9 mouse cellular contexts compared by ENCODE assay signal in the genomic region with DNA sequence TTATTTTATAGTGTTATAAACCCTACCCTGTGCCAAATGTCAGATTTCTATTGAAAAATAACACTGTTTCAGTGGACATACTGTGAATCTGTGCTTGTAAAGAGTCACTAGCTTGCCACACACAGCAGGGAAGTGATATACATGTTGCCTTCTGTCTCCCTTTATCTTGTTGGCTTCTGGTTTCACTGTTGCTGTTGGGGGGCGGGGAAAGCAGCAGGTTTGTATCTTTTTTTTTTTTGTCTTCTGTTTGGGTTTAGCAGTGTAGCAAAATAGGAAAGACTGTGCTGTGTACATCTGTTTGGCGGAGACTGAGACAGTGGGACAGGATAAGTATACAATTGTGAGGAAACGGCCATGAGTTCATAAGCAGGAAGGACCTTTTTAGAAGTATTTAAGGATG. TPM values are rescaled to one million over a fixed set of nuclear protein-coding genes. Genes with fewer than 3 reads are reported as not detected.
DNase-seq lines count a peak whose midpoint lies in the region; ATAC-seq lines count a peak whose summit lies in the region.
"Had no signal": no experiment of that assay in that cellular context is flagged by ENCODE, and none has a peak within 500 bp of the region (broad histone marks: within the 10 kb centered on the region; RNA-seq: fewer than 3 reads in every experiment).

No protein-coding gene starts in this region.

- no peaks in the 10 kb centered on the region for H3K36me3 ChIP-seq in heart, embryonic 14.5 days (ENCODE audit: control insufficient read depth, insufficient read depth, low read length)
- H3K36me3 ChIP-seq in hindbrain, embryonic 15.5 days = no peaks in the 10 kb centered on the region
- no peaks in the 10 kb centered on the region for H3K36me3 ChIP-seq in midbrain, embryonic 16.5 days (ENCODE audit: control insufficient read depth, insufficient read depth, low read length)
- H3K36me3 ChIP-seq: G1E had no signal

- ATAC-seq in heart, embryonic 14.5 days (ENCODE audit: insufficient number of reproducible peaks, insufficient read depth, low FRiP score, low read depth) = no peak
- ATAC-seq in hindbrain, embryonic 15.5 days (ENCODE audit: low FRiP score, low read depth) = no peak
- no peak for ATAC-seq in midbrain, embryonic 16.5 days
- no peak for ATAC-seq in megakaryocyte-erythroid progenitor cell, adult 5-6 weeks (replicated peaks; ENCODE audit: low FRiP score, low TSS enrichment, poor library complexity, severe bottlenecking)

- WGBS in heart, embryonic 14.5 days = 34% methylated on average over 3 of the region's 3 CpGs
- WGBS in hindbrain, embryonic 15.5 days = 65% methylated on average over 3 of the region's 3 CpGs
- WGBS in midbrain, embryonic 16.5 days = 57% methylated on average over 3 of the region's 3 CpGs

- H3K9me3 ChIP-seq in heart, embryonic 14.5 days (ENCODE audit: control insufficient read depth, low read length) = no peaks in the 10 kb centered on the region
- no peaks in the 10 kb centered on the region for H3K9me3 ChIP-seq in hindbrain, embryonic 15.5 days
- H3K9me3 ChIP-seq in midbrain, embryonic 16.5 days (replicated peaks; ENCODE audit: control insufficient read depth, low read length, poor library complexity, severe bottlenecking) = no peaks in the 10 kb centered on the region

- H3K9ac ChIP-seq in heart, embryonic 14.5 days (ENCODE audit: low read length) = peak overlapping the region; percentile 94
- H3K9ac ChIP-seq in hindbrain, embryonic 15.5 days = 0 out of 2 replicates have a peak overlapping the region, but pooled peaks have one; percentile 27
- no peak overlapping the region for H3K9ac ChIP-seq in midbrain, embryonic 16.5 days (ENCODE audit: low read depth, low read length)

- no peak overlapping the region for H3K27ac ChIP-seq in heart, embryonic 14.5 days (replicated peaks in 1 of 2; ENCODE audit: control insufficient read depth in 1 of 2, insufficient read depth in 1 of 2, low read depth in 2 of 2, low read length in 2 of 2)
- H3K27ac ChIP-seq in brown adipose tissue, adult 24 weeks (replicated peaks; ENCODE audit: low read depth, low read length) = no peak overlapping the region
- no peak overlapping the region for H3K27ac ChIP-seq in hindbrain, embryonic 15.5 days (replicated peaks)
- no peak overlapping the region for H3K27ac ChIP-seq in midbrain, embryonic 16.5 days (ENCODE audit: low read length)

- no peaks in the 10 kb centered on the region for H3K27me3 ChIP-seq in heart, embryonic 14.5 days (ENCODE audit: control insufficient read depth, insufficient read depth, low read length)
- H3K27me3 ChIP-seq in hindbrain, embryonic 15.5 days = no peaks in the 10 kb centered on the region
- H3K27me3 ChIP-seq in midbrain, embryonic 16.5 days (ENCODE audit: control insufficient read depth, insufficient read depth, low read depth, low read length) = no peaks in the 10 kb centered on the region; the same call in 1 of the 2 replicates

- H3K4me3 ChIP-seq in heart, embryonic 14.5 days (ENCODE audit: control insufficient read depth in 1 of 2, insufficient read depth in 1 of 2, low read depth in 1 of 2, low read length in 2 of 2) = peak overlapping the region in 1 of 2 experiments; percentile 89; a peak in 2 of 4 replicates
- H3K4me3 ChIP-seq in brown adipose tissue, adult 24 weeks (ENCODE audit: insufficient read depth, low read depth, low read length) = peak overlapping the region; percentile 30; the same call in 1 of the 2 replicates
- H3K4me3 ChIP-seq in hindbrain, embryonic 15.5 days = peak overlapping the region; percentile 86
- no peak overlapping the region; the same call in 1 of the 2 replicates for H3K4me3 ChIP-seq in midbrain, embryonic 16.5 days (ENCODE audit: low read depth, low read length)

- peak overlapping the region; percentile 76 for H3K4me2 ChIP-seq in heart, embryonic 14.5 days (ENCODE audit: low read length)
- peak overlapping the region; percentile 63 for H3K4me2 ChIP-seq in hindbrain, embryonic 15.5 days
- peak overlapping the region; percentile 72 for H3K4me2 ChIP-seq in midbrain, embryonic 16.5 days (ENCODE audit: low read length)

- peaks cover 2 to 15% of the 10 kb centered on the region in 2 experiments; a peak in 2 of 4 replicates for H3K4me1 ChIP-seq in heart, embryonic 14.5 days (ENCODE audit: control insufficient read depth in 2 of 2, insufficient read depth in 2 of 2, low read length in 2 of 2)
- peaks cover 5% of the 10 kb centered on the region; the same call in 1 of the 2 replicates for H3K4me1 ChIP-seq in brown adipose tissue, adult 24 weeks (ENCODE audit: control insufficient read depth, insufficient read depth, insufficient read length, low read length)
- H3K4me1 ChIP-seq in hindbrain, embryonic 15.5 days (replicated peaks) = peaks cover 21% of the 10 kb centered on the region
- H3K4me1 ChIP-seq in midbrain, embryonic 16.5 days (ENCODE audit: control insufficient read depth, insufficient read depth, low read length) = peaks cover 11% of the 10 kb centered on the region

- no peak for DNase-seq in heart, postnatal 4 days
- no peak for DNase-seq in natural killer cell, adult 2 months (ENCODE audit: low spot score in 2 of 2)
- no peak for DNase-seq in left cerebral cortex, adult 9 months (ENCODE audit: low spot score in 2 of 2)

RNA-seq across cellular contexts. Expression of gene Plekha1, which starts 1.7 kb away (rescaled TPM):
- polyA plus RNA-seq in heart, embryonic 14.5 days (2014; fragmentation: Nextera tagmentation; extraction: Ambion mirVana) = 49.9 and 55.6 TPM in 2 replicates
- 10 to 100 TPM; 60.1 TPM for total RNA-seq in heart, postnatal 4 days (2021)
- 11.4 and 17.8 TPM in 2 replicates for polyA plus RNA-seq in brown adipose tissue, adult 24 weeks (2012; ENCODE audit: insufficient read depth, insufficient read length, missing spikeins)
- polyA plus RNA-seq in hindbrain, embryonic 15.5 days (2015; fragmentation: Nextera tagmentation; extraction: Ambion mirVana) = 59.9 and 60.6 TPM in 2 replicates
- 66.1 and 72.3 TPM in 2 replicates for polyA plus RNA-seq in midbrain, embryonic 16.5 days (2015; fragmentation: Nextera tagmentation; extraction: Ambion mirVana)
- total RNA-seq in megakaryocyte-erythroid progenitor cell, adult 5-6 weeks (2014; fragmentation: Nextera tagmentation) = 1.2 and 5.4 TPM in 2 replicates
- 3.0 and 5.8 TPM in 2 replicates for total RNA-seq in megakaryocyte-erythroid progenitor cell, adult 5-6 weeks (2017)
- polyA plus RNA-seq: G1E had no signal
